Mouse (Mus musculus): ENCODE results near the gene Pcca.

Pcca gene

DNA sequence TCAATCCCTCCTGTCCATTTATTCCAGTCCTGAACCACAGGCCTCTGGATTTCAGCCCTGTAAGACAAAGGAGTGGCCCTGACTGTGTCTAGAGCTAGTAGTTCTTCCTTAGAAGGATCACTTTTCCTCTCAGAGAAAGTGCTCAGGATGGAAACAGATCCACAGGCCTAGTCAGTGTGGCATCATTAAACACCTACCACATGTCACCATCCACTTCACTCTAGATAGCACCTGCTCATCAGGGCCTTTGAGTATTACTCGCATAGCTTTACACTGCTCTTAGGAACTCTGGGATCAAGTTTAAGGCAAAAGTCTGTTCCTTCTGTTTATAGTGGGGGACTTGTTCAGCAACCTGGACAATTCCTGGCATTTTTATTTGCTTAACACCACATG, 354.4 kb downstream of the Pcca start:
- no peak for DNase-seq

- DNase-seq = no peak
Observed at GRCm38 (mm10) chr14:122891470-122891968, 357.4 kb downstream of the Pcca start.

- no peak for DNase-seq
Observed at GRCm38 (mm10) chr14:122896106-122896505, 362.0 kb downstream of the Pcca start.

DNA sequence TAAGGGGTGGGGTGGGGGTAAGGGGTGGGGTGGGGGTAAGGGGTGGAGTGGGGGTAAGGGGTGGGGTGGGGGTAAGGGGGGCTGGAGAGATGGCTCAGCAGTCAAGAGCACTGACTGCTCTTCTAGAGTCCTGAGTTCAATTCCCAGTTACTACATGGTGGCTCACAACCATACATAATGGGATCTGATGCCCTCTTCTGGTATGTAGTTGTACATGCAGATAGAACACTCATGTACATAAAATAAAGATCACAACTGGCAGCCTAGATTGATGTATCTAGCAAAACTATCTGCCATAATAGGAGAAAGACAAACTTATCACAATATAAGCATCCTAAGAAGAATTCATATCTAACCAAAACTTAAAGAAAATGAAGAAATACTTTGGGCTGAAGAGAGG, 364.4 kb downstream of the Pcca start:
- DNase-seq = no peak

DNA sequence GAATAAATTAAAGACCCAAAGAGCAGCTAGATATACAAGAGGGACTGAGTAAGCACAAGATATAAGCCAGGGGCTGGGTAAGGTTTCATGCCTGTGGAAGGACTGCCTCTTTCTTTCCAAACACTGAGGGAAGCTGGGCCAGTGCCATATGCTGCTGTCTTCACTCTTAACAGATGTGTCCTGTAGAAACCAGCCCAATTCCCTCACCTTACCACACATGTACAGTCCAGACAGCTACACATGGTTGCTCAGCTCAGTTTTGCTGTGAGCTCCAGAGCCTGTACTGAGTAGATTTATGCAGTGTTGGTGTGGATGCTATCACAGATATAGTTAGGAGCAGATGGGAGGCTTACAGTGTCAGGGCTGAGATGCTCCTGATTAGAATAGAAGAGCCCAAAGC, 366.6 kb downstream of the Pcca start:
- no peak for DNase-seq

DNA sequence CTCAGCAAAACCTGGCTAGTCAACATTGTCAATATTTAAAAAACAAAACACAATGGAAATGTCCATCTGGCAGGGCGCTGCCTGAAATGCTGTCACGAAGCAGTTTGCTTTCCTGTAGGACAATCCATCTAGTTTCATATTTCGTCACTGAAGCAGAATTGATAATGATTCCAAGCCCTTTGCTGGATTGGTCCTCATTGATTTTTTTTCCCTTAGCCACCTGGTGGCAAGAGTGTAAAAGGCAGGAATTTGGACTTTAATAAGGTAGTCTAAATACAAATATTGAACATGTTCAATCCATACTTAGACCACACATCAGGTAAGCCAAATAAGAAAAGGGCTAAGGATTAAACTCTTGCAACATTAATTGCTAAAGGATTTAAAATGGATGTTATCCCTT, 367.1 kb downstream of the Pcca start:
- DNase-seq = no peak

DNA sequence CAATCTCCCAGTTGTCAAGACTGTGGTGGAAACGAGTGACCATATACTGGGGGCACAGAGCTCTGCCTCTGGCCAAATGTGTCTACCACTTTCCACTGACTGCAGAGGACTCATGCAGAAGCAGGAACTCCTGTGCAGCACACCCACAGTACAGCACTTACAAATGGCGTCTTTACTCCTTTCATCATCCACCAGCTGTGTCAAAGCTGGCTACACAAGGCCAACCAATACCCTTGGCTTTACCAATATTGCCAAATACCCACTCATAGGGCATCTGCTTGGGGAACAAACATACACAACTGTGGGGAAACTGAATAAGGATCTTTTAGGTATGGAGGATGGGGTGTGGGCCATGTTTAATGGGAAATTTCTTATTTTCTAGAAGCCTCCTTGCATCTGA, 367.6 kb downstream of the Pcca start:
- DNase-seq = no peak

DNA sequence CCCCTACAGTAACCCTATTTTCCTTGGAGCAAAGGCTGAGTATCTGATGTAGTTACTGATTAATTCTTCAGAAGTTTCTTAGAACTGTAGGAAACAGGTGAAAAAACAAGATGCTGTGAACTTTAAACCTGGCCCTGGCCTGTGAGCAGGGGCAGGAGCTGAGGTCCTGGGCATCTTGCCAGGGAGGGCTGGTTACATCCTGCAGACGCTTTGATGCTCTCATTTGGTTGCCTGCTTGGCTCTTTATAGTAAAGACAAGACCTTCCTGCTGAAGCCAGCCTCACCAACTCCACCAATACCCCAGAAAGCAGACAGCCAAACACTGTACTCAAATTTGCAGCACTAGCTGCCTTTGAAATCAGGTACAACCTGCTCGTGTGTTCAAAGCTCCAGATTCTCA, 368.0 kb downstream of the Pcca start:
- peak; percentile 91 to 94 for DNase-seq

DNA sequence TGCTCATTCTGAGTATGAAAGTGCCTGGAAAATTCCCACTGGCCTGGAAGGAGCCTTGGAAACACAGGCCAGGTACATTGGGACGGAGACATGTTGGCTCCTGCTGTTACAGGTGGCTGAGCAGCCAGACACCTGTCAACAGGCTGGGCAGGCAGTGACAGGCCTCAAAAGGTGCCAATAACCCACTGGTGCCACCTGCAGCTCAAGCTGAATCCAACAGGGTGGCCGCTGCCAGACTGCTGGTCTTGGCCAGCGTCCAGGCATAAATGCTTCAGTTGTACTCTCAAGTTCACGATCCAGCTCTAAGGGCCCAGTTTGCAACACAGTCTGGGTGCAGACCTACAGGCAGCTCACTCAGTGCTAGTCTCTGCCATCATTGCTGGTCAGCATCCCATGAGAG, 368.8 kb downstream of the Pcca start:
- peak; percentile 94 to 95 for DNase-seq

DNA sequence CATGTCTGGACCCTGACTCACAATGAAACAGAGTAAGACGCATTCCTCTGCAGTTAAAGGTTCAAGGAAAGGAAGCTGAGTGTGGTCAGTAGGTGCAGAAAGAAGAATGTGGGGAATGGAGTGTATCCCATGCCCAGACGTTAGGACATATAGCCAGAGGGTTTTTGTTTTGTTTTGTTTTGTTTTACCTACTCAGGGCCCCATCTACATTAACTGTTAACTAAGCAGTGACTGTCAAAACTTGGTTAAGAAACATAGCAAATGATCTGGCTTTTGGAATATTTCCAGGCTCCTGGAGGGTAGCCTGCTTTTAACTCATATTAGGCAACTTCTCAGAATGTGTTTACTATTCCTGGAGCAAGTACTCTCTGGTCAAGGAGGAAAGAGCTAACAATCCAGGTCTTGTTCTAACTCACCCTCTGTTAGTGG, 369.8 kb downstream of the Pcca start:
- peak; percentile 51 to 84 for DNase-seq

DNA sequence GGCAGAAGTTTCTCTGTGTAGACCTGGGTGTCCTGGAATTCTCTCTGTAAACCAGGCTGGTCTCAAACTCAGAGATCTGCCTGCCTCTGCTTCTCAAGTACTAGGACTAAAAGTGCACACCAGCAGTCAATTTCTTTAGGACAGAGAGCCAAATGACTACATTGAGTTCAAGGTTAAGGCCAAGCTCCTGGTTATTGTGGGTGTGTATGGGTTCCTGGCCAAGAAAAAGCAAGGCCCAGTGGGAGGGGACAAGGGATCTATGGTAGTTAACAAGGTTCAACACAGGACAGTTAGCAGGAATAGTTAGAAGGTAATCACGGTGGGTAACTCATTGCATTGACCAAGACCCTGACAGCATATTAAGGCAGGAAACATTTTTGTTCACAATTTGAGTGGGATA, 370.9 kb downstream of the Pcca start:
- DNase-seq = no peak

DNA sequence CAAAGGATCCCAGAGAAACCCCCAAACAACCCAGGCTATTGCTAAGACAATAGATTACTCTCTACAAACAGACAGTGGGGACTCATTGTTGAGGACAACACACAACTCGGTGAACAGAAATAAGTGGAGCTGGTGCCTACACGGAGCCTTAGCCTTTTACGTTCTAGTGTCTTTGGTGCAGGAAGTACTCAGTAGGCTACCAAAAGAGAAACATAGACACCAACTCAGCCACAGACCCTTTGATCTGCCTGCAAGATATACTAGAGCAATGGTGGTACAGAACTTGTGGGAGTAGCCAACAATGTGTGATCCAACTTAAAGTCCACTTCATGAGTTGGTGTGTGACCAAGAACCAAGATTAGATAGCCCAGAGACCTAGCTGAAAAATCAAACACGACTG, 374.0 kb downstream of the Pcca start:
- no peak for DNase-seq

- DNase-seq = no peak
Observed at GRCm38 (mm10) chr14:122909368-122910091, 375.4 kb downstream of the Pcca start.

DNA sequence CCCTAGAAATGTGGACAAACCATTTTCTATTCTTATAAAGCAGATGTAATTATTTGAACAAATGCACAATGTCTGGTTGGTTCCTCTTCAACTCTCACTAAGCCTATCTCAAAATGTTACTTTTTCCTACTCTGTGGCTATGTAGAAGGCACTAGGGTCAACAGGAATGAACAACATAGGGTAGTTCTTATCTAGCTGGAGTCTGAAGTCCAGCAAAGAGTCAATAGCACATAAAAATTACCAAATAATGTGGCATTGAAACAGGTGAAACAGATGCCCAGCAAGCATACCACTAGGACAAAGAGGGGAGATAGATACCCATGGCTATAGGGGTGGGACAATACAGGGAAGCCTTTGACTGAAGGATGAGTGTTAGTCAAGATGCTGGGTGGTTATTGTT, 377.1 kb downstream of the Pcca start:
- DNase-seq = no peak

DNA sequence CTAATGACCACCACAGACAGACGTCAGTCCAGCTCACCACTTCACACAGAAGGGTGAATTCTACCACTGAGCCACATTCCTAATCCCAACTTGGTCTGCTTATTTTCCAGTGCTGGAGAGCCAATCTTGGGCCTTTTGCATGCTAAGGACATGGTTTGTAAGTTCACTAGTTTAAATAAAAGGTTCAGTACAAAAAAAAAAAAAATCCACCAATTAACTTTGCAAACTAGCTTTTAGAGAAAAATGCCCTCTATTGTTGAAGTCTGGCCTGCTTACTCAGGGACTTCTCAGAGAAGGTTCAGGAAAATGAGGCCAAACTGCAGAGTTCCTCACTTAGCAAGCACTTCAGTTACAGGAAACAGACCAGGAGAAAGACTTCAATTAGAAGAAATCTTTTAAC, 378.0 kb downstream of the Pcca start:
- DNase-seq = no peak

DNA sequence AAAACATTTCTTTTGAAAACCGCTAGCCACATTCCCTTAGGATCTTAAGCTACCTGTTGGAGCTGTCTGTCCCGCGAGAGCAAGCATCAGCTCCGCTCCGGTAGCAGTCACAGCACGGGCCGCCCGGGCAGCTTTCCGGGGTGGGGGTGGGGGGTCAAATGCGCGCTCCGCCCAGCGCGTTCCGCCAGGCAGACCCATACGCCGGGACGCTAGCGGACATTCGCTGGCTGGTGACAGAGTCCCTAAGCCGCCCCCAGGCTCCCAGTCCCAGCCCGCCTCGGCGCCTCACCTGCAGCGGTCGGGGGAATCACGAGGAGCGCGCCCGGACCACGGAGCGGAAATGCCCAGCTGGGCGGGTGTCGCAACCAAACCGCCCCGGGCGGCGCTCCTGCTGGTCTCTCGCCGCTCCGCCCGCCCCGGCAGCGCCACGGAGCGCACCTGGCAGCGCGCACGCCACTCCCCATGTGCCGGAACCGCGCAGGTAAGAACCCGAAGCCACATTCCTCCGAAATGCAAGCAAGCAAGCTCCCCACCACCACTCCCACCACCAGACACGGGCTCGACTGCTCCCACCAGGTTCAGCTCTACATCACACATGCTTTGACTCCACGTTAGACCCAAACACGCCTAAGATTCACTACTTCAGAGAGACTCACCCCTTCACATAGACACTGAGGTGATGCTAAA, 378.8 kb downstream of the Pcca start:
- peak; percentile 78 to 80 for DNase-seq

DNA sequence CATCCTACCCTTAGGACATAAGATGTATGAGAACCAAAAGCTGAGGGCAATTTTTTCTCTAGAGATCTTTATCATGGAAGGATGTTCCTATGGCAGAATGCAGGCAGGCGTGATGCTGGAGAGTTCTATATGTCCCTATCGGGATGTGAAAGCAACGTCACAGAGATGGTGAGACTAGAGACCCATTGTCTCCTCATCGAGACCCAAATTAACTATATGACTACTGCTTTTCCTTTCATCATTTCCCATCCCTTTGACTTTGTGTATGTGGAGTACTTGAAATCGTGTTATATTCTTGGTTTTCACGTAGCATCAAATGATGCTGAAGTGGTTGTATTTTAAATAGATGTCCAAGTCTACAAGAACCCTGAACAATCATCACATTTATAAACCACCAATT, 379.5 kb downstream of the Pcca start, which contains the start of gene Ggact:
Ggact (minus strand) TSS at position 101 of the 400 bp plus-strand sequence.
- DNase-seq = no peak

DNA sequence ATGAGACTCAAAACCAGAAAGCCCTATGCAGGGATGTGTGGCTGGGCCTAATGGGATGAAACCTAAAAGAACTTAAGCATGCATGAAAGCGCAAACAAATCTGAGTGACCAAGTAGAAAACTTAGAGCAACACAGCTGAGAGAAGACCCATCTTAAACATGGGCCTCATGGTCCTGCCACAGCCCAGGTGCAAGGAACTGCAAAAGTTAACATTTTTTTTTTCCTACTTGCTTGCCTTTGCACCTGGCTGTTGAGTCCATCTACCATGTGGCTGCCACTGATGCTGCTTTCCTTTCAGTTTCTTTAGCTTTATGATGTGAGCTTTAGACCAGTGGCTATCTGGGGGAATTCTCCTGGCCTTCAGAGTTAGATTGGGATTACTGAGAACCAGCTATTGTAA, 383.6 kb downstream of the Pcca start:
- no peak for DNase-seq

DNA sequence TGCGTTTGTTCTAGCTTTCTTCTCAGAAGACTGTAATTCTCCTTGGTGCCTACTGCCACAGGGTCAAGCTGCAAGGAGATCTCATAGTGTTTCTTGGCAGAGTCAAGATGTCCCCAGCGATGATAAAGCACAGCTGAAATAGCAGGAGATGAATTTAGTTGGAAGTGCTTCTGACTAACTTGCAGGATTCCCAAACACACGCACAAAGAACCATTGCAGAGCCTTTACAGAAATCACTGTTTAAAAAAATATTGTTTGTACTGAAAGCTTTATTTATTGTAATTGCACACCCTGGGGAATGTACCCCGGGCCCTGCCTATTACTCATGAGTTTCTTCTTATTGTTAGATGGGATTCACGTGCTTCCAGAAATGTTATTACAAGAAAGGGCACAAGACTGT, 385.9 kb downstream of the Pcca start:
- DNase-seq = no peak

DNA sequence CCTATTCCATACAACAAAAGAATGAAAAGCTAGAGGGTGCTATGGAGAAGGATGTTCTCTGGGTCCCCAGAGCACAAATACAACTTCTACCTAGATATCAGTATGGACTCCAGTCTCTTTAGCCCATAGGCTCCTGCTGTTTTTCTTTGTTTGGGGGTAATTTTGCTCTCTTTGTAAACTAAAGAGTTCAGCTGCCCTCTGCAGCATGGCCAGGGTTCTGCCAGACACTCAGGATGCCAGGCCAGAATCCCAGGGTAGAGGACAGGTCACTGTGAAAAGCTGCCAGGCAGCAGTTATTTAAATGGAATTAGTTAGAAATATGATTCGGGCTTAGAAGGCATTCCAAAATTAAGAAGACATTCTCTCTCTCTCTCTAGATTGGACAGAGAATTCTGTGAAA, 402.3 kb downstream of the Pcca start:
- DNase-seq = no peak
